Mouse (Mus musculus) thymus, postnatal 36 days (tissue): ENCODE results near the gene Dnajb13.
"Not testable (repeated sequence)": the region's sequence is repeated elsewhere in the genome, so short reads cannot be mapped to it uniquely, and the experiment has no call there.

Experiments used
- DNase-seq, 2 experiments: peaks; one replicate each; pipeline ENCODE4 v3.0.0; 2022; ENCODE audit warnings: mixed read lengths in 2 of 2

Gene Dnajb13

DNA sequence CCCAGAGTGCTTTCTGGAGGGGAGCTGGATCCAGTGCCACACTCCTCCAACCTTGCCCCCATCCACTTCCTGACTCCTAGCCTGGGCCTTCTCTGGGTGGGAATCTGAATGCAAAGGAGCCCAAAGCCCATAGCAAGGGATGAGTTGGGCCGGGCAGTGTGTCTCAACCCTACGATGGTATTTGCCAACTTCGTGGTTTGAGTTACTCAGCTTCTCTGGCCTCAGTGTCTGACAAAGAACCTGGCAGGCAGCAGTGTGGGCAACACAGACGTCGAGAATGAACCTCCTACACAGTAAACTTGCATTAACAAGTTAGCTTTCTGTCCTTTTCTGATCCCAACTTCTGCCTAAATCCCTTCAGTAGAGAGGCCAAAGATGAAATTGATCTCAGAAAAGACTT, 30.3 kb downstream of the Dnajb13 start:
- no peak for DNase-seq

DNA sequence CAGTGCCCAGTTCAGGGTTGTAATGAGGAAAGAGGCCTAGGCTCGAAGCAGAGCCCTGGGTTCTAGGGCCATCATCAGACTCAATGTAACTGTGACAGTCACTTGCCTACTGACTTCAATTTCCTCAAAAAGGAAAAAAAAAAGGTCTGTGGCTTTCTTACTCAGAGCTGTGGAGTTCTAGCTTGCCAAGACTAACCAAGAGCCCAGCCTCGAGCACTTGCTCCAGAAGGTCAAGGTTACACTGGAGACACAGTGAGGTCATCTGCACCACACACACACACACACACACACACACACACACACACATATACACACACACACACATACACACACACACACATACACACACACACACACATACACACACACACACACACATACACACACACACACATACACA, 32.7 kb downstream of the Dnajb13 start:
- not testable (repeated sequence) for DNase-seq

DNA sequence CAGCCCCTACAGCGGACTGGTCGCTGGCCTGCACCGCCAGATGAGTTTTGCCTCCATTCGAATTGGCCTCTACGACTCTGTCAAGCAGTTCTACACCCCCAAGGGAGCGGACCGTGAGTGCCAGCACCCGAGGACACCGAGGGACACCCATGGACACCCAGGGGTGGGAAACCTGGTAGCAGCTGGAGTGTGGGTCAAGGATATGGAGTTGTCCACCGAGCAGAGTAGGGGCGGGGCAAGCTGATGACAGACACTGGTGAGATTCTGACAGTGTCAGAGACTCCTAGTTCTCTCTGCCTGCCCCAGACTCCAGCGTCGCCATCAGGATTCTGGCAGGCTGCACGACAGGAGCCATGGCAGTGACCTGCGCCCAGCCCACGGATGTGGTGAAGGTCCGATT, 34.6 kb downstream of the Dnajb13 start:
- no peak for DNase-seq

- DNase-seq = no peak
These were observed 35.0 kb downstream of the Dnajb13 start for GRCm38 (mm10) chr7:100479823-100480164.

DNA sequence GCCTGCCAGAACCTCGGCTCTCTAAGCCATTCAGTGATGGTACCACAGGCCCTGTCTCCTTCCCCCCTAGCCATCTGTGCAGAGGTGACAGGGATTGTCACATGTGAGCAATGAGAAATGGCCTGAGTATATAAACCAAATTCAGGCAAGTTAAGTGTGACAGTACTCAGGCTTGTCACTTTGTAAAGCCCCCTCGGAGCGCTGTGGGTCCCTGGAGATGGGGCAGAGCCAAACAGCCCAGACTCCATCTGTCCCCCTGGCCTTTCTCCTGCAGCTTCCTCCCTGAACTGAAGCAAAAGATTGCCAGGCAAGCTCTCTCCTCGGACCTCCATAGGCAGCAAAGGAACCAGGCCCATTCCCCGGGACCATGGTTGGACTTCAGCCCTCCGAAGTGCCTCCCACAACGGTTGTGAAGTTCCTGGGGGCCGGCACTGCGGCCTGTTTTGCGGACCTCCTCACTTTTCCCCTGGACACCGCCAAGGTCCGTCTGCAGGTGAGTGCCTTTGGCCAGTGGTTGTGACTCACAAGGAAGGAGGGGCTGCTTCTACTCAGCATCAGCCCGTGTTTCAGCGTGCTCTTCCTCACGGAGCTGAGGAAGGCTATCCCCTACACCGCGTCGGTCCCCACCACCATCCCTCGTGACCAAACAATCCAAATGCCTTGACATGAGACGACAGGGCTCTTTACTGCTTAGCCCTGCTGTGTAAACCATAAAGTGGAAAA, 35.5 kb downstream of the Dnajb13 start:
- no peak for DNase-seq

DNA sequence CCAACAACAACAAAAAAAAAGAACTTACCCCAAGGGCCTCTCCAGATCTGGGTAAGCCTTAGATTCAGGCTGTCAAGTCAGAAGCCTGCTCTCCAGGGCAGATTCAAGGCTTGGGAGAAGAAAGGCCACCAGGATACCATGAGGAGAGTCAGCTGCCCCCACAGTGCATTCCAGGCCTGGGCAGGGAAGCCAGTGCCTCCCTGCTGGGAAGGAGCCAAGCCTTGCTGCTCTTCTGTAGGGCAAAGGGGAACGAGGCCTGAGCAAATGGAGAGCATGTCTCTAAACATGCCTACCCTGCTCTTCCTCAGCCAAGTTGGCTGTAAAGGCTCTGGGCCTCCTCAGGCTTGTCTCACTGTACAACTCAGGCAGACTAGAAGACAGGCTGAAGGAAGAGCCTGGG, 40.1 kb downstream of the Dnajb13 start:
- DNase-seq = no peak

- DNase-seq = no peak
These were observed 40.8 kb downstream of the Dnajb13 start for GRCm38 (mm10) chr7:100473846-100474454.

- DNase-seq = no peak
These were observed 42.0 kb downstream of the Dnajb13 start, which contains the start of gene Ucp3 for GRCm38 (mm10) chr7:100472777-100473176. Ucp3 (plus strand) TSS chr7:100472990.

GRCm38 (mm10) chr7:100471407-100471797, 43.4 kb downstream of the Dnajb13 start:
- DNase-seq = no peak

DNA sequence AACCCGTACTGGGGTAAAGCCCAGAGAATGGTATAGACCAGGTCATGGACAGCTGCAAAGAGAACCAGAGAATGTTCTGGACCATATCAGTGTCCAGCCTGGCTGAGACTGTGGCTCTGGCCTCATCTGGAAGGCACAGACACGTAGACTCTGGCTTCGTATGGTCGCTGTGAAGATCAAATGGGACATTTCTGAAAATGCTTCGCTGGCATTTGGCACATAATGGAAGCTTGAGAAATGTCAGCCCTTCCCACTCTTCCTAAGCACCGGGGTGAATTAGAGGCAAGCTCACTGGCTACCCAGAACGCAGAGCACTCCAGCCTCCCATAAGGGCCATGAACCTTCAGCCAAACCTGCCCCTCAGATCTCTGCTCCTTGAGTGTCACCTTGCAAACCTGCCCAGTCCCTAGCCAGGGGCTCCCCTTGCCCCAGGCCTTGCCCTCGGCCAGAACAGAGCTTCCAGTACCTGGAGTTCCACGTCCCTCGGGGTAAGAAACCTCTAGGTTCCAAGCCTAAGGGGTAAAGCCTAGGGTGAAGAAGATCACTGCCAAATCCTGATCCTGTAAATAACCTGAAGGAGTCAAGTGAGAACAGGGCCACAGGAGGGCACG, 43.9 kb downstream of the Dnajb13 start:
- no peak for DNase-seq

GRCm38 (mm10) chr7:100469502-100469901, 45.3 kb downstream of the Dnajb13 start:
- DNase-seq = no peak

- no peak for DNase-seq
These were observed 46.0 kb downstream of the Dnajb13 start for GRCm38 (mm10) chr7:100468761-100469160.

- no peak for DNase-seq
These were observed 47.8 kb downstream of the Dnajb13 start for GRCm38 (mm10) chr7:100466781-100467510.

DNA sequence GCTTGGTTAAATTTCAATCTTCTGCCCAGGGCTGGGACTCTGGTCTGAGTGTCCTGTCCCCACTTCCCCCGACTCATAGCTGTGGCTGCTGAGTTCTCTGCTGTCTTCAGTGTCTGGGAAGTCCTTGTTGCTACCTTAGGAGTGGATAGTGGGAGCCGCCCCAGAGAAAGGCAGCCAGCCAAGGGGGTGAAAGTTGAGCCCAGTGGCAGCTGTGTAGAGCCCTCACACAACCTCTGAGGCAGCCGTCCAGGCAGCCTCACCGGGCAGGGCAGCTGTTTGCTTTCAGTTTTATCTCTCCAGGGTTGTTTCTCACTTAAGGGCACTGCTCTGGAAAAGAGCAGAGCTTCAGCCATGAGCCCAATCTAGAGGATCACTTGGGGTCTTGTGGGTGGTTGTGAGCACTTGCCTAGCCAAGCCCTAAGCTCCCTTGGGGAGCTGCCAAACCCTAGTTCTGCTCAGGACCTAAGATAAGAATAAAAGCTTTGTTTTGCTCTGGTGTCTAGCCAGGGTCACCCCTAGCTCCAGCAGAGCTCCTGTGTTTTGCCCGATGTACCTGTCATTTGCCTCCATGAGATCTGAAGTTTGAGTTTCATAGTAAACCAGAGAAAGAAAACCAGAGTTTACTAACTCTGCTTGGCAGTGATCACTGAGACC, 49.0 kb downstream of the Dnajb13 start:
- no peak for DNase-seq

GRCm38 (mm10) chr7:100465248-100465647, 49.5 kb downstream of the Dnajb13 start:
- no peak for DNase-seq

DNA sequence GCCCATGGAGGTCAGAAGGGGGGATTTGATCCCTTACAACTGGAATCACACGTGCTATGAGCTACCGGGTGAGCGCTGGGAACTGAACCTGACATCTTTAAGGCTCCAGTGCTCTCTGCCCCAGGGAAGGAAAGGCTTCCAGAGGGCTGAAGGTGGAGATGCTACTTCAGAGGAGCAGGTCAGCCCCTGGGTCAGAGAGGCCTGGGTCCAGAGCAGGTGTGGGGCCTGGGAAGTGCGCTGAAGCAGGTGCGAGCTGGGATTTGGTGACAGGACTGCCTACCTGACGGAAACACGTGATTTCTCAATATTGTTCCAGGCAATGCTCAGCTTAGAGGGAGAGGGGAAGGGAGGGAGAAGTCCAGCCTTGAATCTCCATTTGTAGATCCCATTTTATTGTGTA, 50.5 kb downstream of the Dnajb13 start:
- DNase-seq = no peak

DNA sequence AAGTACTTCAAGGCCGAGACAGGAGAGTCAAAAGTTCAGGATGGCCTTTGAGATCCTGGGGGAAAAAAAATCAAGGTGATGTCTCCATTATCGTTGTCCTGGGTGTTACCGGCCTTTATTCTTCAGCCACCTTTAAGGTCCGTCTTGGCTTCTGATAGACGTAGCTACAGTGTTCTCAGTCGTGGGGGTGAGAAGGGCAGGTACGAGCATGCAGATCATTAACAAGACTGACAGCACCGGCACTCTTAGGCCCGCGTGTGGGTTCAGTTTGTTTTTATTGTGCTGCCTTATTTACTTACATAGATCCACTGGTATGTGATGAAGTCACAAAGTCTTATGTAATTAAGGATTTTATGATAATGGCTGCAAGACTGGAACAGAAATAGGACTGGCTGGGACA, 51.0 kb downstream of the Dnajb13 start:
- DNase-seq = no peak

GRCm38 (mm10) chr7:100463194-100463593, 51.6 kb downstream of the Dnajb13 start:
- no peak for DNase-seq

- no peak for DNase-seq
These were observed 53.1 kb downstream of the Dnajb13 start for GRCm38 (mm10) chr7:100461621-100462151.

DNA sequence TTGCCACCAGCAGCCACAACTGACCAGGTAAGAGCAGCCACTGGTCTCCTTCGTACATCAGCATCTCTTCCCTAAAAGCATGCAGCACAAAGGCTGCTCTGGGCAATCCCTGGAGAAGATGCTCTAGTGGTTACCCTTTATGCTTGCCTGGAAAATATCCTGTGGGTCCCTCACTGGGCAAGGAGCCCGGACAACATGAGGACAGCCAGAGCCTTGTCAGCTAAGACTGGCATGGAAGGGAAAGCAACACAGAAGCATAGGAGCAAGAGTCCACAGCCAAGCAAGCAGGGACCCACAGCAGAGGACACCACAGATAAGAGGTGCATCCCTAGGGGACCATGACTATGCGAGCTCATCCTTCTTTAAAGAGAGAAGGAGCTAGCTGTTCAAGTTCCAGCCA, 54.9 kb downstream of the Dnajb13 start:
- DNase-seq = no peak

DNA sequence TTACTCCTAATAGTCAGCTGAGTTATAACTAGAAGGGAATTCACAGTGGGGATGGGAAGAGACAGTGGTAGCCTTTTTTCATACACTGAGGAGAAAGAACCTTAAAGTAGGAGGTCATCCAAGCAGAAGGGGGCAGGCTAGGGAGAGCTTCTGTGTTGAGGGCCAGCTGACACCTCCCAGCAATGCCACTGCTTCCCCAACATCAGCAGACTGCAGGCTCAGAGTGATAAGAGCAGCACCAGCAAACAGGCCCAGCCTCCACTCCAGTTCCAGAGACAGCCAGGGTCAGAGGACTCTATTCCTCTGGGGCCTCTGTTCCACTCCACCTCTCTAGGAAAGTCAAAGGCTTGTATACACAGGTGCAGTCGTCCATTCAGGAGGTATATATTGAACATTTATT, 56.6 kb downstream of the Dnajb13 start:
- no peak for DNase-seq
